Mouse (Mus musculus) pancreas, adult 10 weeks (tissue): ENCODE measurements around the gene Grcc10. TPM values are rescaled to one million over a fixed set of nuclear protein-coding genes. Genes with fewer than 3 reads are reported as not detected.

Experiments used
- polyA plus RNA-seq: library from polyadenylated mRNA; stranded (reverse); fragments of 350-450 nt; fragmentation: Illumina TruSeq; extraction: RNeasy Lipid Tissue Mini Kit (QIAGEN cat#74804); gene quantifications from one replicate; pipeline ENCODE4 v1.2.3, GENCODE M21; 2015; ENCODE audit warnings: low read depth, low replicate concordance; ENCODE audit not compliant: insufficient read depth

Grcc10 gene
- polyA plus RNA-seq: 65.8 TPM

GRCm38 (mm10) chr6:124740888-124741761 lies at the start of gene Grcc10:
Grcc10 (minus strand) TSS chr6:124741374.

GRCm38 (mm10) chr6:124779222-124779983 lies 38.2 kb upstream of the Grcc10 start, which contains the start of gene Lrrc23:
Lrrc23 (minus strand) TSS chr6:124779727.

GRCm38 (mm10) chr6:124769101-124769765 lies 28.1 kb upstream of the Grcc10 start, which contains the start of gene Eno2:
Eno2 (minus strand) TSS chr6:124769673.

GRCm38 (mm10) chr6:124755831-124756595 lies 14.8 kb upstream of the Grcc10 start, which contains the start of the genes Gm45234 and Atn1:
Gm45234 (minus strand) TSS chr6:124756021.
Atn1 (minus strand) TSS chr6:124756524.

GRCm38 (mm10) chr6:124738511-124739023 lies 2.6 kb downstream of the Grcc10 start, which contains the start of gene Ptpn6:
Ptpn6 (minus strand) TSS chr6:124738714.

GRCm38 (mm10) chr6:124711824-124712782 lies 29.1 kb downstream of the Grcc10 start, which contains the start of the genes Emg1 and Phb2:
Emg1 (minus strand) TSS chr6:124712178.
Phb2 (plus strand) TSS chr6:124712336.

Other genes with a start within 250 kb of the Grcc10 start
- 2.7 TPM for gene C1rl, start 248.3 kb downstream of the Grcc10 start, polyA plus RNA-seq
- 27.3 TPM for gene C1ra, start 229.0 kb downstream of the Grcc10 start, polyA plus RNA-seq
- gene C1s1, start 199.0 kb downstream of the Grcc10 start, polyA plus RNA-seq: 55.7 TPM
- not detected for gene C1rb, start 171.1 kb downstream of the Grcc10 start, polyA plus RNA-seq
- not detected for gene C1s2, start 105.3 kb downstream of the Grcc10 start, polyA plus RNA-seq
- gene Lpcat3, start 78.3 kb downstream of the Grcc10 start, polyA plus RNA-seq: 19.6 TPM
- 33.9 TPM for gene Emg1, start 29.2 kb downstream of the Grcc10 start, polyA plus RNA-seq
- gene Phb2, start 29.0 kb downstream of the Grcc10 start, polyA plus RNA-seq: 33.9 TPM
- 7.1 TPM for gene Ptpn6, start 2.7 kb downstream of the Grcc10 start, polyA plus RNA-seq
- gene Gm45234, start 14.6 kb upstream of the Grcc10 start, polyA plus RNA-seq: 0.89 TPM
- 10.0 TPM for gene Atn1, start 15.2 kb upstream of the Grcc10 start, polyA plus RNA-seq
- 4.1 TPM for gene Eno2, start 28.3 kb upstream of the Grcc10 start, polyA plus RNA-seq
- 0.98 TPM for gene Lrrc23, start 38.4 kb upstream of the Grcc10 start, polyA plus RNA-seq
- gene Spsb2, start 67.3 kb upstream of the Grcc10 start, polyA plus RNA-seq: 4.9 TPM
- gene Tpi1, start 72.9 kb upstream of the Grcc10 start, polyA plus RNA-seq: 34.3 TPM
- gene Usp5, start 88.1 kb upstream of the Grcc10 start, polyA plus RNA-seq: 17.3 TPM
- gene Cdca3, start 88.2 kb upstream of the Grcc10 start, polyA plus RNA-seq: 0.87 TPM
- gene Gnb3, start 98.9 kb upstream of the Grcc10 start, polyA plus RNA-seq: 0.46 TPM
- gene P3h3, start 116.4 kb upstream of the Grcc10 start, polyA plus RNA-seq: 8.8 TPM
- gene Gpr162, start 122.6 kb upstream of the Grcc10 start, polyA plus RNA-seq: not detected
- not detected for gene Cd4, start 146.8 kb upstream of the Grcc10 start, polyA plus RNA-seq
- gene Lag3, start 170.3 kb upstream of the Grcc10 start, polyA plus RNA-seq: 2.0 TPM
- 234 TPM for gene Ptms, start 178.7 kb upstream of the Grcc10 start, polyA plus RNA-seq
- gene Mlf2, start 190.0 kb upstream of the Grcc10 start, polyA plus RNA-seq: 42.2 TPM
- 22.9 TPM for gene Cops7a, start 224.2 kb upstream of the Grcc10 start, polyA plus RNA-seq